Mouse (Mus musculus) lung, adult 10 weeks (tissue): ENCODE results near the gene Plxna3. TPM values are rescaled to one million over a fixed set of nuclear protein-coding genes. Genes with fewer than 3 reads are reported as not detected.

ENCODE experiments used
- polyA plus RNA-seq: library from polyadenylated mRNA; stranded (reverse); fragments of 350-450 nt; fragmentation: Illumina TruSeq; extraction: RNeasy Lipid Tissue Mini Kit (QIAGEN cat#74804); gene quantifications from one replicate; pipeline ENCODE4 v1.2.3, GENCODE M21; 2014; ENCODE audit warnings: low read depth, low replicate concordance; ENCODE audit not compliant: insufficient read depth

Gene Plxna3
- polyA plus RNA-seq = 1.3 TPM

DNA sequence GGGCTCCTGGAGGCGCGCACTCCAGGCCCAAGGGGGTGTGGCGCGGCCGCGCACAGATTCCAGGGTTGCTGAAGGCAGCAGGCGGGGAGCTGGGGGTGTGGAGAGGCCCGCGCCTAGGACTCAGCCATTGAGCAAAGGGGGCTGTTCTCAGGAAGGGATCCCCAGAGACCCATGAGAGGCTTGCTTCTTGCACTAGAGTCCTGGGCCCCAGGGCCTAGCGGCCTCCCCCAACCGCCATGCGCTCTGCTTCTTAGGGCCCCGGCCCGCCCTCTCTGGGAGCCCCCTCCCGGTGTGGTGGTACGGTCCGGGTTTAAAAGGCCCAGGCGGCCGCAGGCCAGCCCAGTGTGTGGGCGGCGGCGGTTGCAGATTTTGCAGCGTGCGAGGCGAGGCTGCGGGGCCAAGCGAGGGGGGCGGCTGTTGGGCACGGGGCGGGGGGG, at the start of gene Plxna3:
Gene Plxna3 (plus strand): TSS at position 342 of the 437 bp plus-strand sequence.

DNA sequence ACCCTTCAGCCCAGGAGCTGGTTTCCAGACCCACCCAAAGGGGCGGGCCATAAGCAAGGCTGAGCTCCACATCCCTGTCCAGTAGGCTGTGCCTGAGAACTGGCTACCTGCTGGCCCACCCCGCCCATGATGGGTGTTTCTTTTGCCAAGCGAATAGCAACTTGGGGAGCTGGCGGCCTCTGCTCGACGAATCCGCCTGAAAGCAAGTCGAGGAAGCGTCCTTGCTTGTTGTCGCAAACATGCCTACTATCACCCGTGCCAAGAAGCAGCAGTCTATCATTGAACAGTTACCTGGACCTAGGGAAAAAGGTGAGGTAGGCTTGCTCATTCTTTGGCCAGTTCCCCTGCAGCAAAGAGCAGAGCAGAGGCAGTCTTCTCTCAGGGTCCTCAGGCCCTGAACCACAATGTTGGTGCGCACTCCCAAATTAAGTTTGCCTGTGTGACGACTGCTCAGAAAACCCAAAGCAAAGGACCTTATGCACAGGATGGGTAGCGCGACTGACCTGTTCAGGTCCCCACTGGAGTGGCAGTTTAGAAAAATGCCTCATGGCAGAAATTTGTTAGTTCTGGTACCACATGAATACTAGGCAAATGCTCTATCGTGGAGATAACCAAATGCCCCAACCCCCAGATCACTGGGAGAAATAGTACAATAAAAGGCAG, 47.0 kb upstream of the Plxna3 start, which contains the start of the genes Taz and Dnase1l1:
Gene Taz (plus strand): TSS at position 181 of the 663 bp plus-strand sequence.
Gene Dnase1l1 (minus strand): TSS at position 606 of the 663 bp plus-strand sequence.

DNA sequence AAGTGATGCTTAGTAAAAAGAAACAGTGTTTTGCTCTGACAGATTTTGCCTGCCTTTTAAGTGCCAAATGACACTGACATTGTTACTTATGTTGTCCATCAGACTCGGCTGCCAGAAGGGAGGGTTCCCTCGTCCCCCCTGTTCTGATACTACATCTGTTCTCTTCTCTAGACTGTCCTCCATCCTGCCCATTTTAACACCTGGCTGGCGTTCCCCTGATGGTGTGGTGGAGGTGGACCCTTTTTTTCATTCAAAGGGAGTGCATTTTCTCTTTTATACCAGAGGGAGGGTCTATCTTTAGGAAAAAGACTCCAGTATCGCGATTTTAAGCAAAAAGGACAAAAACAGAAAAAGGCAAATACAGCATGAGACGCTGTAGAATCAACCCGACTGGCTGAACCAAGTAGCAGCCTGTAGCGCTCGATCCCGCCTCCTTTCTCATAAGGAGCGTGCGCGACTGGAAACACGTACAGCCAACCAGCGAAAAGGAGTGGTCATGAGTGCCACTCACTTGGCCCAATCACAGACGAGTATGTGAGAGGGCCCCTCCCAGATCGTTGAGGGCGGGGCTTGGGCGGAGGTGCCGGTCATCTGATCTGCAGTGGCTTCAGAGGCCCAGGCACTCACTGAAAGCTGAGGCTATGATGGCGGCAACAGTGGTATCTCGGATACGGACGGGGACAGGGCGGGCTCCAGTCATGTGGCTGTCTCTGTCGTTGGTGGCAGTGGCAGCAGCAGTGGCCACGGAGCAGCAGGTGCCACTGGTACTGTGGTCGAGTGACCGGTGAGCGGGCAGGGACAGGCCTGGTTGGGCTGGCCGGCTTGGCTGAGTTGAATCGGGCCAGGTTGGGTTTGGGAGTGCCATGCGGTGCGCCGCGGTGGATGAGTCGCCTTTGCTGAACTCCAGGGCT, 32.1 kb upstream of the Plxna3 start, which contains the start of gene Atp6ap1:
Gene Atp6ap1 (plus strand): TSS at position 560 of the 911 bp plus-strand sequence.

DNA sequence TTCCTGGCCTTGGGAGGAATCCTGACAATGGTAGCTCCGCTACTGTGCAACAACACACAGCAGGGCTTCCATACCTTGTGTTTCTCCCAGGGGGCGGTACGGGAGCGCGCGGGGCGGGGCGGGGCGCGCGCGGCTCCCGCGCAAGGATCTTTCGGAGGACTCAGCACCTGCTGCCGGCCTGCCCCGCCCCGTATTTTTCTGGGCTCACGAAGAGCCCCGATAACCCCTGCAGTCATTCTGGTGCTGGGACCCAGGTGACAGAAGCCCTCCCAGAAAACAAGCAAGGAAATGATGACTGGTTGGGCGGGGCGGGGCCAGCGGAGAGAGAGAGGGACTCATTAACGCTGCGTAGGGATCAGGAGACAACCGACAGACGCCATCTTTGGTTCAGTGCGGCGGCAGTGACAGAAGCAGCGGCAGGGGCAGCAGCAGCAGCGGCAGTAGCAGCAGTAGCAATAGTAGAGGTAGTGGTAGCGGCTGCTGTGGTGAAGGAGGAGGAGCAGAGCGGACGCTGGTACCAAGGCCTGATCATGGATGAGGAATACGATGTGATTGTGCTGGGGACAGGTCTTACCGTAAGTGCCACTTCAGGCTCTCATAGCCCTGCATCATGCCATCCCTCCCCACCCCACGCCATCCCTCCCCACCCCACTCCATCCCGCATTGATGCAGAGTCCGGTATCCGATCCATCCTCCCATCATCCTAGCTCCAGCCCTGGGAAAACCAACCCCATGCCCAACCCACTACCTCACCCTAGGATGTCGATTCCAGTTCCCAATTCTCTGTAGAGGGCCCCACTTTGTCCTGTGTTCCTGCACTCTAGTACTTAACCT, 23.8 kb upstream of the Plxna3 start, which contains the start of gene Gdi1:
Gene Gdi1 (plus strand): TSS at position 132 of the 834 bp plus-strand sequence.

DNA sequence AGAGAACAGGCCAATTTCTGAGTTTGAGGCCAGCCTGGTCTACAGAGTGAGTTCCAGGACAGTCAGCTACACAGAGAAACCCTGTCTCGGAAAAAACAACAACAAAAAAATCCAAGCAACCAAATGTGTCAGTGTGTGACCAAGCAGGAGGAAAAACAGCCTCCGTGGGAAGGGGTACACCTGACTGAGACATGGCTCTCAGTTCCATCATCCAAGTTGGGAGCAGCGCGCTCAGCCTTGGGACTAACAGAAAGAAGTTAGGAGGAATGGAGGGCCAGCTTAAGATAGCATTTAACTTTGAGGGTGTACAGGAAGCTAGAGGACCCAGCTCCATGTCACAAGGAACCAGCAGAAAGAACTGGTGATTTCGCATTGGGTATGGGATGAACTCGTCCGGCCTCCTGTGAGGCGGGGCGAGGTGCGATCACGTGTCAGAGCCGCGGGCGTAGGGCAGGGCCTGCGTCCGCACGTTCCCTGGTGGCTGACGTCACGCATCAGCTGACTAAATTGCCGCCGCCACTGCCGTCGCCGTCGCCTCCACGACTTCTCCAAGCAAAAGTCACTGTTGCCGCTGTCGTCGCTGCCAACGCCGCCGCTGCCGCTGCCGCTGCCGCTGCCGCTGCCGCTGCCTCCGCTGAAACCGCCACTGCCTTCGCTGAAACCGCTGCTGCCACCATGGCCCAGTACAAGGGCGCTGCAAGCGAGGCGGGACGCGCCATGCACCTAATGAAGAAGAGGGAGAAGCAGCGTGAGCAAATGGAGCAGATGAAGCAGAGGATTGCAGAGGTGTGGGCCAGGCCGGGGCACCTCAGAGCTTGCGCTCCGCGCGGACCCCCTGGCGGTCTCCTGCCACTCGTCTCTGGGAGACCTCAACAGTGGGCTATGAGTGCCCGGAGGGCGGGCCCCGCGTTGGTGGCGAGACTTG, 16.1 kb upstream of the Plxna3 start, which contains the start of gene Fam50a:
Gene Fam50a (plus strand): TSS at position 494 of the 925 bp plus-strand sequence.

DNA sequence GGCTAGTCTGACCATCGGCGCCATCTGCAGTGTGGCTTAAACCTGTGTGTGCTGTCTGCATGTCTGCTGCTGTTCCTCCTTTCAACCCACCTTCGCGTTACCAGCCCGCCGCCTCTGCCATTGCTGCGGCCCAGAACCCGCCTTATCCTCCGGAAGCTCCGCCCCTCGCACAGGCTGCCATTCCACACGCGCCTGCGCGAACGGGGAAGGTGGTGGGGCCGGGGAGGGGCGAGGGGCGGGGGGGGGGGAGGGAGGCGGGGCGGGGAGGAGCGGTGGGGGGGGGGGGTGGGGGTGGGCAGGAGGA, 24.6 kb downstream of the Plxna3 start, which contains the start of gene Lage3:
Gene Lage3 (minus strand): TSS at position 152 of the 304 bp plus-strand sequence.

DNA sequence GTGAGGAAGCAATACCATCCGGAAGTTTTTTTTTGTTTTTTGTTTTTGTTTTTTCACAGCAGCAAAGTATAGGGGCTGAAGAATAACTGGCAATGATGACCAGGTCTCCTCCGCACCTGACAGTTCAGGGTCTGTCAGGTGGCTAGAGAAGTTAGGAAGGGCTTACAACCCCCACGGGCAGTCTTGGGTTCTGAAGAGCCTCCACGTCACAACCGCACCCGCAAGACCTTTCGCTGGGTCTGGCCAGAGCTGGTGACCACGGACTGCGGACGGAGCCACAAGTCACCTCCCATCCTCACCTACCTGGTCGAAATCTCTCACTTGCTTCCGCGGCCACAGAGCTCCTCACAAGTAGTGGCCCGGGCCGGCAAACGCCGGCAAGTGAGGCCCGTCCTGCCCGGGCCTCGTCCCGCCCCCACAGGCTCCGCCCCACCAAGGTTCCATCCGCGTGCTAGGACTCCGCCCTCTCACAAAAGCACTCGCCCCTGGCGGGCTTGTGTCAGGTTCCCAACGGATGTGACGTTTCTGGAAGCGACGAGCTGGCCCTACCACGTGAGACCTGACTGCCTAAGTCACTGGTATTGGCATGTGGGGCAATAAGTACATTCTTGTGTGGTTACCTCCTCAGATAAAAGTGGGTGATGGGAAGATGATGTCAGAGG, 44.2 kb downstream of the Plxna3 start, which contains the start of the genes Ubl4a and Slc10a3:
Gene Ubl4a (minus strand): TSS at position 331 of the 662 bp plus-strand sequence.
Gene Slc10a3 (minus strand): TSS at position 462 of the 662 bp plus-strand sequence.

DNA sequence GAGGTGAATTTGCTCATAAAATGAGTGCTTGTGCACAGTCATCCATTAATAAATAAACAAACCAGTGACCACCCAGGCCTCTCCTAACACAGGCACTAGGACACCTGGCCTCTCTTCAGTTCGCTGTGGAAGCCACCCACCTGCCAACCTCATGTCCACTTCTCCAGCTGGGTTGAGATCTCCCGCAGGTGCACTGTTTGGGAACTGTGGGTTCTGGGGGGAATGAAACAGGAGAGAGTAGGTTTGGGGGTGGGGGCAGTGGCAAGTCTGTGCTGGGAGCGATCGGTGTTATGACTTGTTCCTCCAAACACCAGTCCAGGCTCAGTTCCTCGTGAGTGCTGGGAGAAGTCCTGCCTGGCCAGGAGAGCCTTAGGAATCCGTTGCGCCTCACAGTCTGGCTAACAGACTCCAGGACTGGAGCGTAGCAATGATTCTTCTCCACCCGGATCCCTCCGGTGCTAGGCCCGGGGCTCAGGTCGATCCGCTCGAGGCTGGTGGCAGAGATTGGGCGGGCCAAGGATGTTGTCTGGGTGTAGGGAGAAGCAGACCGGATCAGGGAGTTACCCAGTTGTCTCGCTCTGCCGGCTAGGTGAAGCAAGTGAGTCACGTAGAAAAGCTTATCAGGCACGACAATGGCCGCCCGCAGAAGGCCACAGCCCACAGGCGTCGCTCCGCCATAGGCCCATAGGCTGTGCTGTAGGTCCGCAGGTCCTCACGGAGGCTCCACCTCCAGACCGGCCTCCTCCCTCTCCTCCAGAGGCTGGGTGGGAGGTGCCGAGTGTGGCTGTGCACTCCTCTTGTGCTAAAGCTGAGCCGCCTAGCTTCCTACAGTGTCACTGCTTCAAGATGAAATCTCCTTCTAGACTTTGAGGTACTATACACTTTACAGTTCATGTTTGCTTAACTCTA, 63.9 kb downstream of the Plxna3 start, which contains the start of the genes Fam3a and Ikbkg:
Gene Fam3a (minus strand): TSS at position 738 of the 909 bp plus-strand sequence.
Gene Ikbkg (plus strand): TSS at position 756 of the 909 bp plus-strand sequence.

Other genes with a start within 250 kb of the Plxna3 start
- not detected for gene Opn1mw, start 201.6 kb upstream of the Plxna3 start, polyA plus RNA-seq
- gene Mecp2, start 193.7 kb upstream of the Plxna3 start, polyA plus RNA-seq = 9.3 TPM
- gene Tex28, start 161.2 kb upstream of the Plxna3 start, polyA plus RNA-seq = not detected
- gene Tktl1, start 151.8 kb upstream of the Plxna3 start, polyA plus RNA-seq = 0.09 TPM
- 210 TPM for gene Flna, start 79.2 kb upstream of the Plxna3 start, polyA plus RNA-seq
- gene Emd, start 74.4 kb upstream of the Plxna3 start, polyA plus RNA-seq = 61.8 TPM
- 1,975 TPM for gene Rpl10, start 58.3 kb upstream of the Plxna3 start, polyA plus RNA-seq
- gene Taz, start 47.2 kb upstream of the Plxna3 start, polyA plus RNA-seq = 54.8 TPM
- 29.0 TPM for gene Dnase1l1, start 46.7 kb upstream of the Plxna3 start, polyA plus RNA-seq
- 155 TPM for gene Atp6ap1, start 32.0 kb upstream of the Plxna3 start, polyA plus RNA-seq
- gene Gdi1, start 24.1 kb upstream of the Plxna3 start, polyA plus RNA-seq = 80.2 TPM
- gene Fam50a, start 16.0 kb upstream of the Plxna3 start, polyA plus RNA-seq = 41.4 TPM
- 52.2 TPM for gene Lage3, start 24.6 kb downstream of the Plxna3 start, polyA plus RNA-seq
- gene Ubl4a, start 44.2 kb downstream of the Plxna3 start, polyA plus RNA-seq = 26.9 TPM
- gene Slc10a3, start 44.3 kb downstream of the Plxna3 start, polyA plus RNA-seq = 8.8 TPM
- 24.6 TPM for gene Fam3a, start 64.2 kb downstream of the Plxna3 start, polyA plus RNA-seq
- 11.7 TPM for gene Ikbkg, start 64.2 kb downstream of the Plxna3 start, polyA plus RNA-seq
- gene G6pdx, start 100.1 kb downstream of the Plxna3 start, polyA plus RNA-seq = 20.4 TPM
- not detected for gene Gm6880, start 152.3 kb downstream of the Plxna3 start, polyA plus RNA-seq
- gene Olfr1326-ps1, start 245.8 kb downstream of the Plxna3 start, polyA plus RNA-seq = not detected